Mouse (Mus musculus): ENCODE results near the gene Esrrg.

Esrrg gene

DNA sequence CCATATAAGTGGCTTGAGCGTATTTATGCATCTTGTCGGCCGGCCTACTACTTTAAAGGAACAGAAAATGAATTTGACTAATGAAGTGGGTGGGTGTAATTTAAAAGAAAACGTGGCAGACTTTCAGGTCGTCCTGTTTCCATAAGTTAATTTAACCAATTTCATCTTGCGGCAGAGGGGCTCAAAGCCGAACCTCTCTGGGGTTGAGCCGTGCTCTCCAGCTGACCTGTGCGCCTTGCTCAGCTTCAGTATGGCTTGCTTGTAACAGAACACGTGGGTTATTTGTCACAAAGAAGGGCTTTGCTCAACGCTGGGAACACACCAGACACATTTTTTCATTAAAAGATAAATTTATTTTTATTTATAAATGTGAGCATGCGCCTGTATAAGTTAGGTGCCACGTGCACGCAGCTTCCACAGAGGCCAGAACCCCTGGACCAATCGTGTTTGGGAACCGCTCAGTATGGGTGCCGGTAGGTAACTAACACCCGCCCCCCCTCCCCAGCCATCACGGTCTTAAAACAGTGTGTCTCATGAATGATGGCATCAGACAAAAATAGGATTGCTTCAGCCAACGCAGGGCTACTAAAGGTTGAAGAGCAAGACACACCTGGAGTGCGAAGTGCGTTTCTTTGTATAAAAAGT lies 546.7 kb downstream of the Esrrg start:
- no peak for DNase-seq (ENCODE audit: low spot score)

DNA sequence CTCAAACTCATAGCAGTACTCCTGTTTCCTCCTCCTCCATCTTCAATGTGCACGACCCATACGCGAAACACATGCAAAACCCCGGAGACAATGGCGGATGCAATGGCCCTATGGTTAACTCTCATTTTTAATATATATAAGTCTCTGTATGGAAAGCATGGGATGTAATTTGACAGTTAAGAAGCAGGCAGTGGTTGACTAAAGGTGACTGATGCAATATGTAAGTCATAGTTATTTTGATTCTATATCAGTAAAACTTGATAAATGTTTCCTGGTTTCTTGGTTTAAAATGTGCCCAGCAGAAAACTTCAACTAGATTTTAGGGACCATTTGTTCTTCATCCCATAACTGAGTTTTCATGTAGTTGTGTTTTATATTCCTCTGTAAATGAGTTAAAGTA lies 547.9 kb downstream of the Esrrg start:
- no peak for DNase-seq (ENCODE audit: low spot score)

DNA sequence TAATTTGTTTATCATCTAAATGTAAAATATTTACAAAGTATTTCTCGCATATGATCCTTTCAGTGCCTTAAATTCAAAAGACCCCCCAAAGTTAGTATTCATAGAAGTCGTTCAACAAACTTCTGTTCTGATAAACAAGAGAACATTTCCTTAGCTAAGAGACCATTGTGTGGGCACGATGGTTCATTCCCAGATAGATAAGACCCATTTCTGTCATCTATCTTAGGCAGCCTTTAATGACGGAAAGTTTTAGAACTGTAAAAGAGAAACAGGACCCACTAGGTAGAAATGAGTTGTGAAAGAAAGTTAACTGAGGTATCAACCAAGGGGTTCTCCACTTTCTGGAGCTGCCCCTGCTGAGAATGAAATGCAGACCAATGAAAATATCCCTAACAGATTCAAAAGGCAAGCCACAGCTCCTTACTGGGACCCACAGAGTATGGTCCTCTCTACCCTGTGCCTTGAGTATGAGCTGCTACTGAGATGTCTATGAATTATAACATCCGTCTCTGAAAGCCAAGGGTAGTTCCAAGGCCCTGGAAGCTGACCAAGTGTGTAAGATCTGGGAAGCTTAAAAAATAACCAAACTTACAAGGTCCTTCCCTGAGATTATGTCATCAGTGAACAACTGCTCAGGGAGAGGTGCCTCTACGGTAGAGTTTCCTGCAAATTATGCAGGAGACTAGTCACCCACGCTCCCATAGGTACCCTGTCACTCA lies 548.8 kb downstream of the Esrrg start:
- no peak for DNase-seq (ENCODE audit: low spot score)

DNA sequence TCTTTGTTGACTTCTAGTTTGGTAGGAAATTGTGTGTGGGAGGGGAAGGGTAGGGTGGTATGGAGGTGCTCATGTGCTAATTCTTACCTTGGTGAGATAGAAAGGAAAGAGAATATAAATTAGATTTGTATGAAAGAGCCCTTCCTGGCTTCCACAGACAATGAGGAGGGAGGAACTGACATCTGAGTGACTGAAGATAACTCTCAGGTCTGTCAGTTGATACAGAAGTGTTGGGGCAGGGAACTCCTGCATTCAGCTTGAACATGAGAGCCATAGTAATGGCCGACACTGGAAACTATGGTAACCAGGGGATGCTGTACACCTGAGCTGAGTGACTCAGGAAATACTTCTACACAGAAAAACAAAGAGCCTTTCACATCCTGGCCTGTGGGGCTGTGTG lies 550.1 kb downstream of the Esrrg start:
- DNase-seq (ENCODE audit: low spot score), result no peak

DNA sequence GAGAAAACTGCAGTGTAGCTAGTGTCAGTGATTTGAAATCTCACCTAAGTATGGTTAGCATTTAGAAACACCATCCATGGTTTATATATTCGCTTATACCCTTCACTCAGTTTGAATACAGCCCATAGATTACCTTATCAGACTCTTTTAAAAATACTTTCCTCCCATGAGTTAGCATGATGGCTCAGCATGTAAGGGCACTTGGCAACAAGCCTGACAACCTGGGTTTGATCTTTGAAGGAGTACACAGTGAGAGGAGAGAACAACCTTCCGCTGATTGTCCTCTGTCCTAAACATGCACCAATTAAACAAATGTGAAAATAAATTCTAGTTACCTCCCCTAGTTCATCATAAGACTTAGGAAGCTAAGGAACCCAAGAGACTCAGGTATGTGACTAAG lies 550.5 kb downstream of the Esrrg start:
- DNase-seq (ENCODE audit: low spot score), result no peak

DNA sequence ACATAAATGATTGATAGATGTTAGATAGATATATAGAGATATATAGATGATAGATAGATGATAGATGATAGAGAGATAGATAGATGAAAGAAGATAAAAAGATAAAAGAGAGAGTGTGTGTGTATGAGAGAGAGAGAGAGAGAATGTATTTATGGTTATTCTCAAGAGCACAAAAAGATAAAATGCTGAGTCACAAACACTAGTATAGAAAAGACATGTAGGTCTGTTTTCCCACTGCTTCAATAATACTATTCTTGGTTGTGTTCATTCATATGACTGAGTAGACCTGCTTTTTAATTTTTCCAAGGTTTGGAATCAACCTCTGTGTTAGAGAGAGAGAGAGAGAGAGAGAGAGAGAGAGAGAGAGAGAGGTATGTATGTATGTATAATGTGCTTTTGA lies 554.5 kb downstream of the Esrrg start:
- no peak for DNase-seq (ENCODE audit: low spot score)

DNA sequence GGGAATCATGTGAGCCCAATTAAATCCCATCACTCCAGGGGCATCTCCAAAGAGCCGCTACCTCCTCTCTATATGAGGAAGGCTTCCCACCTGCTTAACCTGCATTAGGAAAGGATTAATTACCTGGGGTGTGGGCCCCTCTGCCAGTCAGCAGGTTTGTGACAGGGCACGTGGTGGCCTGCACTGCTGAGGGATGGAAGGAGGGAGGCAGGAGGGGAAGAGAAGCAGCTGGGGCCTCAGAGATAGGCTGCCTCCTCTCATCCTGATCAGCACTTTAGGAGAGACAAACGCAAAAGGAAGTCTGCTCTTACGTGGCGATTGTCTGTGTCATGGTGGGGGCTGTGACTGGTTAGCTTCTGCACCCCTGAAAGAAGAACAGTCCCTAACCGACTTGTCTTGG lies 555.7 kb downstream of the Esrrg start:
- DNase-seq (ENCODE audit: low spot score), result no peak

DNA sequence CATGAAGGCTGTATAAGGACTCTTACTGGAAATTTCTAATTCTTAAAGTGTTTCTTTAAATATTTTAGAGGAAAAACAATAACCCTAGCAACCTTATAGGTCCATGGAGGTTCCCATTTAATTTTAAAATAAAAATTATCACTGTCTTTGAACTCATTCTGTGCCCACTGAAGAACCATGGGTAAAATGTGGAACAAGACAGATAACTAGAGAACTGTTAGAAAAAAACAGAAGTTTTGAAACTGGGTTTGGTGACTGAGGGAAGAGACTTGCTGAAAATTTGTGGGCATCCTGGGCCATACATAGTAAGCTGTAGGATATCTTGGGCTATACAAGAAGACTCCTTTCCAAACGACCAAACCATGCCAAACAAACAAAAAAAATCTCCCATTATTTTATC lies 565.3 kb downstream of the Esrrg start:
- no peak for DNase-seq (ENCODE audit: low spot score)

DNA sequence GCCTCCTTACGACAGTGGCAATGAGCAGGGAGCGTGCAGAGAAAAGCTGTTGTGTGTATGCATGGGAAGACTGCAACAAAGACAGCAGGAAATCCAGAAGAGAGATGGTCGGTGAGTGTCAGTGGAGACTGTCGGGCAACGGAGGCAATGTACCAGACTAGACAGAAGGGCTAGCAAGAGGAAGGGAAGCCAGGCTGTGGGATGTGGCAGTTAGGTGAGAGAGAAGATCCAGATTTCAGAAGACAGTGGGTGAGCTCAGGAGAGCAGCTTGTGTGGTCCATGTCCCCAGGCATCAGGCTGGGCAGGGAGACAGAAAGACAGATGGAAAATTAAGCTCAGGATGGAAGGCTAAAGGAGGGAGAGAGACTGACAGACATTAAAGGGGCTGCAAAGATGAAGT lies 574.4 kb downstream of the Esrrg start:
- no peak for DNase-seq (ENCODE audit: low spot score)

DNA sequence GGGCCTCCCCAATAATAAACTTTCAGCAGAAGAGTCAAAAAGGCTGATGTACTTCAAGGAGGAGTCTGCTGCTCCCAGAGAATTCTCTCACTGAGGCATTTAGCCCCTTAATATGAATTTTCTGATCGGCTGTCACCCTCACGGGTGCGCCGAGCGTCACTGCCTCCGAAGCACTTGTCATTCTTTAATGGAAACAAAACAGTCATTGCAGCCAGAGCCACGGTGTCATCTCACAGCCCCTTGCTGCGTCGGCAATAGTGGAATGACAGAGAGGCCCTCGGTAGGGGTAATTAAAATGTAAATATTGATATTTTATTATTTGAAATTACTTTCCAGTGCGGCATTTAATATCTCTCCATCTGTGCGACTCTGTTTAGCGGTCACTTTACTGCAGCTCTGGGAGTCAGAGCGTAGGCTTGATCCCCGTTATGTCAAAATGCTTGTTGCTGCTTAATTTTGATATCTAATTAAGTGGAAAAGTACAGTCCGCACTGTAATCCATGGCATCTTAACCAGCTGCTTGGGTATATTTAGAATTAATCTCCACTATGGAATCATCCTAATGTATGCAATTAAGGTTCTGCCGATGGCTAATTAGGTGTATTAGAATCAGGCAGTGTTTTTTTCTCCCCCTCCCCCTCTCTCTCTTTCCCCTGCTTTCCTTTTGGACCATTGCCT lies 578.0 kb downstream of the Esrrg start:
- DNase-seq (ENCODE audit: low spot score), result no peak

DNA sequence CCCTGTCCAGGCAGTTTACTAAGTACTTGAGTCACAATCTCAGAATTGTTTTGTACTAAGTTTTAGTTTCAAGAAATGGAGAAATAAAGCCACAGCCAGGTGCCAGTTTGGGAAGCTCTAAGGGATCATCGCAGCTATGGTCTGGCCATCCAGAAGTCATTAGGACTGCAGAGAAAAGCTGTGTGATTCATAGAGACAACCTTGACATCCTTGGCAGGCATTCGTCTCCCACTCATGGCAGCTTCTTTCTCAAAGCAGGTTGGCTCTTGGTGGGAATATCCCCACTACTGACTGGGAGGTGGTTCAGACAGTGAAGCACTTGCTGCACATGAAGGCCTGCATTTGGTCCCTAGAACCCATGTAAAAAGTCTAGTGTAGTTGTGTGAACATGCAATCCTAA lies 584.4 kb downstream of the Esrrg start:
- no peak for DNase-seq (ENCODE audit: low spot score)

DNA sequence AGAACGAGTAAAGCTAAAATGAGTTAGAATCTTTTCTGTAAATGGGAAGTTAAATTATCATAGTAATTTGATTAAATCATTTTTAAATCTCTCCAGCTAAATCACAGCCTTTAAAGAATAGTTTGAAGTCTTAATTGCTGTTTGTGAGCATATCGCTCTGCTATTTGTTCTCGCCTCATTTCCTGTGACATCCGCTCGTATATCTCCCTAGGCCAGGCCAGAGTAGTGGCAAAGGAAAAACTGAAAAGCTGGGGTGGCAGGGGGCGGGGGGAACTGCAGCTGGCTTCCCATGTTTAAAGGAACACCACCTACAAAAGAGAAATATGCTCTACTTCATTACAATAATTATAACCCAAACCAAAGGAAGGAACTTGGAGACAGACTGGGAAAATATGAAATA lies 598.8 kb downstream of the Esrrg start:
- no peak for DNase-seq (ENCODE audit: low spot score)

DNA sequence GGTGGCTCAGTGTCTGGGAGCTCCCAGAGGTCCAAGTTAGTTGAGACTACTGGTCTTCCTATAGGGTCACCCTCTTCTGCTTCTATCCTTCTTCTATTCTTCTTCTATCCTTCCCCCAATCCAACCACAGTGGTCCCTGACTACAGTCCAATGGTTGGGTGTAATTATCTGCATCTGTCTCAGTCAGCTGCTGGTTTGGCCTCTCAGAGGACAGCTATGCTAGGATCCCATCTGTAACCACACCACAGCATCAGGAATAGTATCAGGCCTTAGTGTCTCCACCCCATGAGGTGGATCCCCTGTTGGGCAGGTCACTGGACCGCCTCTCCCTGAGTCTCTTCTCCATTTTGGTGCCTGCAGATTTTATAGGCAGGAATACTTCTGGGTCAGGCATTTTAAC lies 600.4 kb downstream of the Esrrg start:
- DNase-seq (ENCODE audit: low spot score), result no peak

DNA sequence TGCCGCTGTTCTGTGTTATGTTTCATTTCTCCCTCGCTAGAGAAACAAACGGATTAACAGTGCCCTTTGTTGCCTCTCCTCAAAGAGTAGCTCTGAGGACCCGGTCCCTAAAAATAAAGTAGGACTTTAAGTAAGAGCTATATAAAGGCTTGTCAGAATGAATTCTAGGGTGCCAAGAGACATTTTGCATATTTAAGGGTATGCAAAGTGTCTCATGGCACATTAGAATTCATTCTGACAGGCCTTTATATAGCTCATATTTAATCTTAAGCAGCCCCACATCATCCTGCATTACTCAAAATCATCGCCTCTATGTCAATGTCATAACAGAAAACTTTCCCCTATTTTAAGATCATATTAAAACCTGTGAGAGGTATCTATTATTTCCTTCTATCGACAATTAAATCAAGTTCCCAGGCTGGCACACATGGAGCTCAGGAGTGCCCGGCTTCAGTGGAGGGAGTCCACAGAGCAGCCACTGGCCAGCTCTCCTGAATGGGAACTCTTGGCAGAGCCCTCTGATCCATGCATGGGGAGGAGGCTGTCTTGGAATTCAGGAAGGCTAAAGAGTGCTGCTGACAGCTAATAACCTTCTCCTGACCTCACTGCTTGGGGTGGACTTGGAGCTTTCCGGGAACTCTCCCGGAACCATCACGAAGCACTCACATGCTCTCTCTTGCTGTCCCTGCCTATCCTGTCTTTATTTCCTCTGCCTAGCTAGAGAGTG lies 606.5 kb downstream of the Esrrg start:
- DNase-seq (ENCODE audit: low spot score), result no peak

DNA sequence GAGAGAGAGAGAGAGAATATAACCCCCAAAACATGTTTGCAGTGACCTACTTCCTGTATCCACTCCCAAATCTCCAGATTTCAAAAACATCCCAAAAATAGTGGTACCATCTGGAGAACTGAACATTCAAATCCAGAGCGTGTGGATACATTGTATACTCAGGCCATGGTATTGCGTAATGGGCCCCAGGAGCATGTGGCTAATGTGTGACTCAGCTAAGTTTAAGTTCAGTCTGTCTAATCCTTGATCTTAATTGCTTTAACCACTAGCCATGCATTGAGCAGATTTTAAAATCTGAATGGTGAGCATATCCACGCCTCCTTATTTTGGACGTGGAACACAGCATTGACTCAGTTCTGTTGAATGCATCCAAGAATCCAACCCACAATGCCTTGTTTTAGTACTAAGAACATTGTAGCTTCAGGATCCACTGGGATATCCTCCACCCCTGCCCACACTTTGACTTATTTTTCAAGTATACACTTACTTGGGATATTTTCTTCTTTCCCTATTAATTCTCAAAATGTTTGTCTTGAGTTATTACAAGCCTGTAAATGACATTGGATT lies 612.7 kb downstream of the Esrrg start:
- DNase-seq (ENCODE audit: low spot score), result no peak

DNA sequence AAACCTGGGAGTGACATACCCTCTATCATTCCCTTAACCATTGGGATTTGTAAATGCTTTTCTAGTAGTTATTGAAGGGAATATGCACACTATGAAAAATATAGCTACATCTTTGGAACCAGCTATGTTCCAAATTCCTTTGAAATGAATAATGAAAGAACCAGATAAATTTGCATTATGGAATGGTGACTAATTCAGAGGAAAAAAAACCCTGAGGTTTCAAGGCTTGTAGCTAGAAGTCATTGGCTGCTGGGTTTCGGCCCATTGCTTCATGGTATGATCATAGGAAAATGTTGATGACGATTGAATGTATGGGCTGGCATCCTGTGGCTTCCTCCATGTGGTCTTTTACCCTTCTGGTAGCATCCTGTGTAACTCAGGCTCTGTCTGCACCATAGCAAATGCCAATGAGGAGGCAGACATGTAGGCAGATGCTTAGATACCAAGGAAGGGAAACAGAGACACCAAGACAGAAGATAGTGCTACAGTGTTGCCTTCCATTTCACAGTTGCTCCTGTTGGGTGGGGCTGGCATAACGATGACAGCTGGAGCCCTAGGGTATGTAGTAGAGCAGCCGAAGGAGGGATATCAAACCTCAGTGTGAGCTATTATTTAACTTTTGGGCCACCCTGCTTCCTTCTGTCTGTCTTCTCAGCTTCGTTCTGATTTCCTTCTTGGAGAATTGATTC lies 624.6 kb downstream of the Esrrg start:
- DNase-seq (ENCODE audit: low spot score), result no peak

DNA sequence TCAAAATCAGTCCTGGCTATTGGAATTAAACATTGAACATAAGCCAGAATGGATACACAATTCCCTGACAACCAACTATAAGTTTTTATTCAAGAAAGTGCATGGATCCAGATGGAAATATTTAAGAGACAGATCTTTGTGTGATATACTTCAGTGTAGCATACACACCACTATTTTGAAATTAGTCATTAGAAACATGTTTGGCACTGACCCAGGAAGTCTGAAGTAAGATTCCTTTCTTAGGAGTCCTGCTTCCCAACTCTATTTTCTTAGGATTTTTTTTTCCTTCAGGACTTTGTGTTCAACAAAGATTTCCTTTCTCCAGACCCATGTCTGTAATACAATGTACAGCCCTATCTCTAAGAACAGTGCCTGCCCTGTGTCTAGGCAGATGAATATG lies 630.0 kb downstream of the Esrrg start:
- no peak for DNase-seq (ENCODE audit: low spot score)

DNA sequence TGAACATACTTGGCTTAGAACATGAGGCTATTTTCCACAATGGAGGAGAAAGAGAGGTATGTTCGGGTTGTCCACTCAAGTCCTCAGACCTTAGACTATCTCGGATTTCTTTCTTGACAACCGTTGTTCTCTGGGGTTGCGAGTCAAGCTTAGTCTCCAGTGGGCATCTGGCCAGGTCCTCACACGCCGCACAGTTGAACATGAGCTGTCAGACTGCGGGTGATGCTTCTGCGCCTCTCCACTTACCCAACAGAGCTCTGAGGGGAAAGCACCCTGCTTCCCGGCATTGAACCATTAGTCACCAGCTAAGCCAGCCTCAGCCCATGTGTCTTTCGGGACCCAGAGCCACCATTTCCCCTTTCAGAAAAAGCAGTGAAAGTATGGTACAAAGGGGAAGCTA lies 633.2 kb downstream of the Esrrg start:
- no peak for DNase-seq (ENCODE audit: low spot score)

DNA sequence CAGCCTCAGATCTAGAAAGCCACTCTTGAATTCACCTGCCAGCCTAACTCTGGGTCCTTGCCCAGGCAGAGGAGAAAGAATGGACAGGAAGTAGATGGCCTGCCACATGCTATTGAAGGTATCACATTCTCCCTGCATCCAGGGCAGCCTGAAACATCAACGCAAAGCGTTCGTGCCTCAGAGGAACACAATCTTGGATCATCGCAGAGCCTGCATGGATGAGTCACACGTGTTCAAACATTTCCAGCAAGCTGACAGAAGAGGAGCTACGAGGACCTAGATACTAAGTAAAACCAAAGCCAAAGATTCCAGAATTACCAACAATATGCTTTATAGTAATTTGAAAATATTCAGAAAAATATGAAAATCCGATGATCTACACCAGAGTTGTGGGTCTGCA lies 648.9 kb downstream of the Esrrg start:
- no peak for DNase-seq (ENCODE audit: low spot score)

DNA sequence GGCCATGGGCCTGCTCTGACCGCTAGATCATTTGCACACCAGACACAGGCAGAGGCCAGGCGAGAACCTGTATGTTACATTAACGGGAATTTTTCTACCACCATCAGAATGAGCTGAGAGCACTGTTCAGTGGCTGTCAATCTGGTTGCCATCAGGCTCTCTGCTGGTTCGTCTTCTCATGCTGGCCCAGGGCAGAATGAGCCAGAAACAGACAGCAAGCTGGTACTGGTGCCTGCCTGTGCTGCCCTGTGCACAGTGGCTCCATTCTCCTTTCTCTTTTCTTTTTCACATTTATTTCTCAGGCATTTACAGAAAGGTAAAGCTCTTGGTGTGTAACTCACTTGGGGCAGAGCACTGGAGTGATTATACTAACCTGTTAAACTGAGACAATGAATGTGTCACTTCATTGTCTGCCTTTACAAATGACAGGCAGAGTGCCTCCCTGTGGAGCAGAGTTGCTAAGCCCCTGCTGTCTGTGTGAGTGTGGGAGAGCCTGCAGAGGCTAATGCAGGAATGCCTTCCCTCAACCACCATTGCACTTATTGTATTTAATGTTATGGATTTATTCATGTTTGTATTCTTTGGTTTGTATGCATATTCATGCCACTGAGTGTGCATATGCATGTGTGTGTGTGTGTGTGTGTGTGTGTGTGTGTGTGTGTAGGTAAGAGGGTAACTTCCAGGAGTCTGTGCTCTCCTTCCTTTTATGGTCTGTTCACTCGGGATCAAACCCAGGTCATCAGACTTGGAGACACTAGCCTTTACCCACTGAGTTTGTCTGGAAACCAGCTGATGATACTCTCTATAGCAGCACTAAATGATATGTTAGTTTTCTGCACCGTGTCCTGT lies 651.9 kb downstream of the Esrrg start:
- DNase-seq (ENCODE audit: low spot score), result no peak

Measured in urinary bladder, postnatal 10 days (tissue).